Mouse (Mus musculus): ENCODE measurements around the gene Ptpdc1. TPM values are rescaled to one million over a fixed set of nuclear protein-coding genes. Genes with fewer than 3 reads are reported as not detected.

Ptpdc1 gene
- total RNA-seq, 2 experiments from 2014 or later, result 23.5 to 28.9 TPM

DNA sequence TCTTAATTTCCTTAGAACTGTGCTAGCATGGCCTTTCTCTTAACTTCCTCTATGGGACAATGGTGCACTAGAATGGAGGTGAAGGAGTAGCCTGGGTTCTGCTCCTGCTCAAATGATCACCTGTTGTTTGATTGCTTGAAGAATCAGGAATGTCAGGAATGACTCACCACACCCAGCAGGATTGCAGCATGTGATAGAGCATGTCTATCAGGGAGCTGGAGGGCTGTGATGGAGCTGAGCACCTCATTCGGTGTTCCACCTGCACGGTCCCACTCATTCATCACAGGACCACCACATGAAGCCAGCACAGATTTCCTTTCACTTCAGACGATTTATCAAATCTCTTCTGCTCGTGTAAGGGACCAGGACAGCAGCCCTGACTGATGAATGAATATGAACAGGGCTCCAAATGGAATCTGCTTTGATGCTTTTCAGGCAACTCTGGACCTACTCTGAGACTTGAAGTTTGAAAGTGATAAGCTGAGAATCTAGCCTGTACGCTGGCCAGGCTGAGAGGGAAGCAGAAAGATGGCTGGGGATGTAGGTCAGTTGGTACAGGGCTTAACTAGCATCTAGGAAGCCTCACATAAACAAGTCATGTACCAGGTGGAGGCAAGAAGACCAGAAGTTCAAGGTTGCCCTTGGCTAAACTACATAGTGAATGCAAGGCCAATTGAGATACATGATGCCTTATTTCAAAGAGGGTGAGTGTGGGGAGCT is 60.4 kb downstream of the Ptpdc1 start:
- intact Hi-C loops (cut with DNase I), result no loop called here
- DNase-seq (ENCODE audit: low spot score in 2 of 2), result no peak

DNA sequence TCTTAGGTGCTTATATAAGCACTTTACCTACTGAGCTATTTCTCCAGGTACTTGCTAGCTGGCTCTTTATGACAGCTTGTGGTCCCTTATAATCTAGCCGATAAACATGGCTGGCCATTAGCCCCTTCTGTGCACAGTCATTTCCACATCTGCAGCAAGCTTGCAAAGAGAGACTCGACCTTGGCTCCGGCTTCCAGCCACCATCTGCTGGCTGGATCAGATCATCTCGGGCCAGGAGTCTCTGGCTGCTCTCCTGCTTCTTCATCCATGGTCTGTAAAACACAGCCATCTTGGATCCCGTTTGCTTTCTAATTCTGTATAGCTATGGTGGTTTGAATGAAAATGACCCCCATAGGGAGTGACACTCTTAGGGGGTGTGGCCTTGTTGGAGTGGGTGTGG is 63.1 kb downstream of the Ptpdc1 start:
- no peak for DNase-seq (ENCODE audit: low spot score in 2 of 2)
- intact Hi-C loops (cut with DNase I), result no loop called here

DNA sequence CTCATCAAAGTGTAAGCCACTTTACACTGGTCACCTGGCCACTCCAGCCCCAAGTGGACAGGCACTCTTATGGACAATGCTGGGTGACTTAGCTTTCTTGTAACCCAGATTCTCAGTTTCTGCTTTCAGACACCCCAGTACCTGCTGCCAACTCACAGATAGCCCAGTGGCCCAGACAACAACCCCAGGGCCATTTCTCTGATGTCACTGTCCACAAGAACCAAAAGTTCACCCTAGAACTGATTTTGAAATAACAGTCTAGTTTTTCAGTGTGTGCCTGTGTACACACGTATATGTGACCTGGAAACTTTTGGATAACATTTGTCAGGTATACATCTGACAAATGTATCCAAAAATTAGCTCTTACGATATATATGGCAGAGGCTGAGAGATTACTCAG is 64.0 kb downstream of the Ptpdc1 start:
- DNase-seq (ENCODE audit: low spot score in 2 of 2), result no peak
- intact Hi-C loops (cut with DNase I), result no loop called here

DNA sequence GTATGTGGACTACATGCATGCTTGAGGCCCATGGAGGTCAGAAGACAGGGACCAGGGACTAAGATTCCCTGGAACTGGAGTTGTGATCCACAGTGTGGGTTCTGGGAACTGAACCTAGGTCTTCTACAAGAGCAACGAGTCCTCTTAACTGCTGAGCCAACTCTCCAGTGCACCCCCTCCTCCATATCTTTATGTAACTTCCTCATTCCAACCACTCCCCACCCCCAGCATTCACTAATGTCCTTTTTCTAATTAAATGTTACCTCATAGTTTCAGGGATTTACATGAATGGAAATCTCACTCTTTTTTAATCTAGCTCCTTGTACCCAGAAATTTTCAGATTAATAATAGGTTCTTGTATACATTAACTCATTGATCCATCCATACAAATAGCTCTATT is 69.5 kb downstream of the Ptpdc1 start:
- no peak for DNase-seq (ENCODE audit: low spot score in 2 of 2)
- intact Hi-C loops (cut with DNase I), result no loop called here

DNA sequence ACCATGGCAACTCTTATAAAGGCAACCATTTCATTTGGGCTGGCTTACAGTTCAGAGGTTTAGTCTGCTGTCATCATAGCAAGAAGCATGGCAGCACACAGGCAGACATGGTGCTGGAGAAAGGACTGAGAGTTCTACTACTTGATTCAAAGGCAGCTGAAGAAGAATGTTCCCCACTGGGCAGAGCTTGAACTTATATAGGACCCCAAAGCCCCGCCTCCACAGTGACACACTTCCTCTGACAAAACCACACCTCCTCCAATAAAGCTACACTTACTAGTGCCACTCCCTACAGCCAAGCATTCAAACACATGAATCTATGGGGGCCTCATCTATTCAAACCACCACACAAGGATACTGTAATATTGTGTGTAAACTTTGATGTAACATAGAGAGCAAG is 70.9 kb downstream of the Ptpdc1 start:
- intact Hi-C loops (cut with DNase I), result loop anchor here (5.0 kb wide), 1 partner anchor 38 kb away; no protein-coding TSS in a partner anchor
- DNase-seq (ENCODE audit: low spot score in 2 of 2), result no peak

DNA sequence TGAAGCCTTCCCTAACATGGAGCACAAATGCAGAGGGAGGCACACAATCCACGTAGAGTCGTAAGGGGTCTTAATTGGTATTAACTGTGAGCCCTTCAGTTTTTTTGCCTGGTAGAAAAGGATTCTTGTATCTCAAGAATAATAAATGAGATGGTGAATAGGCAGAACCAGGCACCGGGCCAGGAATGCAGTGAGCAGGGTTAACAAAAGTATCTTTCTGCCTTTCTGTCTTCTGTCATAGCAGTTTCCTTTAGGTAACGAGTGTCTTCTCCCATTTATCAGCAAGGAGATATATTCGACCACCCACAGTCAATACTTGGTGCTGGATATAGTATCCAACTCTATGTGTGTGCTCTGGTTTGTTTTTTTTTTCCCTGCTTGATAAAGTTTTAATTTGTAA is 72.0 kb downstream of the Ptpdc1 start:
- intact Hi-C loops (cut with DNase I), result loop anchor here (5.0 kb wide), 1 partner anchor 39 kb away; no protein-coding TSS in a partner anchor
- DNase-seq (ENCODE audit: low spot score in 2 of 2), result no peak

DNA sequence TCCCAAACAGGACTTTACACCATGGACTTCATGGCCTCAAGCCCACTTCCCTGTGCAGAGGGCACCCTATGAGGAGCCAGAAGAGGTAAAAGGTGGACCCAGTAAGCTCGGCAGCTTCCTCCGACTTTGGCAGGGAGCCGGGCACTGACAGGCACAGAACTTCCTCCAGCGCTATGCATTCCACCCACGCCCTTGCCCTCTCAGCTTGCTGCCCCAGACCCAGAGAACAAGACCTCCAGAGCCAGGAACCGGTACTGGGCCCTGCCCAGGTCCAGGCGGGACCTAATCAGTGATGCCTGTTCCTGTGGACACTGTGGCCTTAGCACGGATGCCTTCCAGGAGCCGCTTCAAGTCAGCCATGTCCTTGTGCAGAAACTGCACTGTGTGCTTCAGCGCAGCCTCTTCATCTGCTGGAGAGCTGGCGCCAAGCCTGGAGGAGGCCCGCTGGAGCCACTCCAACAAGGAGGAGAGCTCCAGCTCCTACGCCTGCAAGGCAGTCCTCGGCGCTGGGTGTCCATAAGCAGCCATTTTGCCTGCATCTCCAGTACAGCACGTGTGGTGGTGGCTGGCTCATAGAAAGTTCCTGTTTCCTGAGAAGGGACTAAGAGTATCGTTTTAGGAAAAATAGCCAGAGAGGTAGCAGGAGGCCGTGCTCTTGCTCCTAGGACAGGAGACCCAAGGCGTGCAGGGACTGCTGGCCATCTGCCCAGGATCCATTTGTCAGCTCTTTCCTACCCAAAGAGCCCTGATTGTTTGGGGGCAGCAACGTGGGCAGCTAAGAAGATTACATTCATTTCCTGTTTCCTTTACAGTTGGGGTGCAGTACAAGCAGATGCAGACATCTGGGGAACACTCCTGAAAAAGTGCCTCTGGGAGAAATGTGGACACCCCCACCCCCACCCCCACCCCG is 73.0 kb downstream of the Ptpdc1 start:
- peak; percentile 91 to 93 for DNase-seq (ENCODE audit: low spot score in 2 of 2)
- intact Hi-C loops (cut with DNase I), result loop anchor here (5.0 kb wide), 1 partner anchor 40 kb away; no protein-coding TSS in a partner anchor

DNA sequence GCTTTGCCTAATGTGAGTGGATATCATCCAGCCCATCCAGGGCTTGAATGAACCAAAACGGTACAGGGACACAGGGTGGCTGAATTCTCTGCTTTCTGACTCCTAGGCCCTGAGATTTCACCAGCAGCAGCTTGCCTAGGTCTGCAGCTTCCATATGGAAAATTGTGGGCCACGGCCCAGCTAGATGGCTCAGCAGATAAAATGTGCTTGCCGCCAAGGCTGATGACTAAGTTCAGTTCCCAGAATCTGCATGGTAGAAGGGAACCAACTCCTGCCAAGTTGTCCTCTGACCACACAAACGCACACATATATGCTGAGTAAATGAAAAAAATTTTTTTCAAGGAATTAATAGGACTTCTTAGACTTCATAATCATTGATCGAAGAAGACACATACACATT is 77.2 kb downstream of the Ptpdc1 start:
- intact Hi-C loops (cut with DNase I), result no loop called here
- DNase-seq (ENCODE audit: low spot score in 2 of 2), result peak in 1 of 2 experiments; percentile 19

DNA sequence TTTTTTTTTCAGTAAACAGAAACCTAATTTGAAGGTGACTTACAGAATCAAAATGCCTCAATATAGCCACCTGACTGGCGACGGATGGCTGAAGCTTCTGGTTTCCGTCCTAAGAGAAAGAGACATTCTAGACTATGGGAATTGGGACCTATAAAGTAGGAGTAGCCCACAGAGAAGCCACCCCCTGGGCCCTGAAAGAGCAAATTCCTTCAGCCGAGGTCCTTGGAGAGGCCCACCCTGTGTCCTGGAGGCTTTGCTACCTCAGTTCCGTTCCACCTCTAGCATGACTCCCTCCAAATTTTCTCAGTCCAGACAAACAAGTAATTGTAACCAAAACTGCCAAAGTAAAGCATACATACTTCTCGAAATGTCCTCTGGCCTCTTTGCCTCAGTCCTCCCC is 77.8 kb downstream of the Ptpdc1 start:
- intact Hi-C loops (cut with DNase I), result no loop called here
- DNase-seq (ENCODE audit: low spot score in 2 of 2), result no peak

DNA sequence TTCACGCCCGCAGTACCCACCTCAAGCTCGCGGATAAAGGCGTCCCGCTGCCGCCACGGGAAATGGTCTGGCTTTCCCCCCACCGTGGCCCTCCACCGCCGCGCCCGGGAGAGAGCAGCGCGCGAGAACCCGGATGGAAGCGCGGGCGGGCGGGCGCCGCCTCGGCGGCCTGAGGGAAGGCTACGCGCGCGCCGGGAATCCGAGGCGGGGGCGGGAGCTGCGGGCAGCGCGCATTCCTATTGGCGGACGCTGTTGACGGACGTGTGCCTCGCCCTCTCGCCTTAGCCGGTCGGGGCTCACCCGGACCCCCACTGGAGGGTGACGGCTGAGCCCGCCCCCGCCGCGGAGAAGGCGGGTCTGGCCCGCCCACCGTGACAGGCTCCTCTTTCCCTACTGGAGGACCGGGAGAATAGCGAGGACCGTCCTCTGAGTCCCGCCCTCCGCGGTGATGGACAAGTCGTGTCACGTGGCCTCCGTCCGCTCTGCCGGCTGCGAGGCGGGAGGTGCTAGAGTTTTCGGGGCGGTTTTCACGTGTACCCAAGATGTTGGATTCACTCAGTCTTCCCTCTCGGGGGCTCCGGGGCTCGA is 79.0 kb downstream of the Ptpdc1 start:
- intact Hi-C loops (cut with DNase I), result no loop called here
- DNase-seq (ENCODE audit: low spot score in 2 of 2), result peak; percentile 99 to 100

DNA sequence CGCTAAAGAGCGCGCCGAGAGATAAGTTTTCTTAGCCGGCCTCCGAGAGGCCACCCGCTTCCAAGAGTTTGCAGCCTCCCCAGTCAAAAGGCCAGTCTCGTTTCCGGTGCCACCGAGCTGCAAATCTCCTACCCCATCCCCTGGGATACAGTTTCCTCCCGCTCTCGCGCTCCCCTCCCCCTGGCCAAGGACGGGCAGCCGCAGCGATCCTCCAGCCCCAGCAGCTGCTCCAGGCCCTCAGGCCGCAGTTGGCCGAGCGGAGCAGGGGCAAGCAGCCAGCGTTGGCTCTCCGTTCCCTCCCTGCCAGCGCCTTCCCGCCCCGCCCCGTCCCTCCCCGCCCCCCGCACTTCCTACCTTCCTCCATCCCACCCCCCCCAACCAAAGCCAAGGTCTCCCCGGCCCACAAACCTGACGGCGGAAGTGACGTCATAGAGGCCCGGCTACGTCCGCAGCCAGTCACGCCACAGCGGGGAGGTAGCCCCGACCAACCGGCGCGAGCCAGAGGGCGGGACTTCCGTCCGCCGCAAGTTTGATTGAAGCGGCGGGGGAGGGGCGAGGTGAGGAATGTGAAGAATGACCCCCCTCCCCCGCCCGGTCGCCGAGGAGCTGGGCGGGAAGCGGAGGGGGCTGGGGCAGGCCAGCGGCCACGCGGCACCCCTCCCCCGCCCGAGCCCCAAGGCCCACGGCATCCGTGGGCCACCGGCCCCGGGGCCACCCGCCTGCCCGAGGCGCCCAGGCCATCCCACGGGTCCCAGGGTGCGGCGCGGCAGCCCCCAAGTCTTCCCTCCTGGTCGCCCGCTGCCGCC is 79.8 kb downstream of the Ptpdc1 start:
- peak; percentile 94 to 95 for DNase-seq (ENCODE audit: low spot score in 2 of 2)
- intact Hi-C loops (cut with DNase I), result no loop called here

DNA sequence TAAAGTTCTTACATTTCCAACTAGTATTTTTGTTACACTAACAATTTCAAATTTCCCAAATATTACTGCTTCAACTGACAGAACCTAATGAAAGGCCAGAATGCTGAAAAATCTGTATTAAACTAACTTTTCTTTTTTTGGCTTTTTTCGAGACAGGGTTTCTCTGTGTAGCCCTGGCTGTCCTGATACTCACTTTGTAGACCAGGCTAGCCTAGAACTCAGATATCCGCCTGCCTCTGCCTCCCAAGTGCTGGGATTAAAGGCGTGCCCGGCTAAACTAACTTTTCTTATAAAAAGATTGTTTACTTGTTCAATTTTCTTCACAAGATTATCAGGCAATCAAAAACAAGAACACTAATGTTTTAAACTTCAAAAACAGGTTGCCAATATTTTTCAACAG is 80.6 kb downstream of the Ptpdc1 start:
- no peak for DNase-seq (ENCODE audit: low spot score in 2 of 2)
- intact Hi-C loops (cut with DNase I), result no loop called here

DNA sequence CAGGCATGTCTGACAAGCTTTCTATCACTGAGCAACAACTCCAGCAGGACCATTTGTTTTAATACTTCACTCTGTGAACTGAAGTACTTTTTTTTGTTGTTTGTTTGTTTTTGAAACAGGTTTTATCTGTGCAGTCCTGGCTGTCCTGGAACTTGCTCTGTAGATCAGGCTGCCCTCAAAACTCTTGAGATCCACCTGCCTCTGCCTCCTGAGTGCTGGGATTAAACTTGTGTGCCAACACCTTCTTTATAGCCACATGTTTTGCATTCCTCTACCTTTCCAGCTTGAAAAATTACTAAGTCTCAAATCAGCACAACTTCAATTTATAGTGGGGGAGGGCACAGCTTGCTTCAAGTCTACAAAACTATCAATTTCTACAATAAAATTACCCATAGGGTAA is 81.1 kb downstream of the Ptpdc1 start:
- no peak for DNase-seq (ENCODE audit: low spot score in 2 of 2)
- intact Hi-C loops (cut with DNase I), result no loop called here

DNA sequence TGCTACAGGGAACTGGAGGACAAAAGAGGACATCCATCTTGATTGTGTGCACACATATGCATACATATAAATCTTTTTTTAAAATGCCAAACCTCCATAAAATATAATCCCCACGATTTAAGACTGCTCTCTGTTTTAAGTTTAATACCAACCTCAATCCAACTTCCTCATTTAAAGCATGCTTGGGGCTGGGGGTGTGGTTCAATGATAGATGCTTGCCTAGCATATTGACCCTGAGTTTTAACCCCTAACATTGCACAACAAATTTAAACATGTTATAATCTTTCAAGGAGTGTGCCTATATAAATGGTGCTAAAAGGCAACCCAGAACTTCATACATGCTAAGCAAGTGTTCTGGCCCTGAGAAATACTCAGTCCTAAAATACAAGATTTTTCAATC is 85.0 kb downstream of the Ptpdc1 start:
- intact Hi-C loops (cut with DNase I), result no loop called here

DNA sequence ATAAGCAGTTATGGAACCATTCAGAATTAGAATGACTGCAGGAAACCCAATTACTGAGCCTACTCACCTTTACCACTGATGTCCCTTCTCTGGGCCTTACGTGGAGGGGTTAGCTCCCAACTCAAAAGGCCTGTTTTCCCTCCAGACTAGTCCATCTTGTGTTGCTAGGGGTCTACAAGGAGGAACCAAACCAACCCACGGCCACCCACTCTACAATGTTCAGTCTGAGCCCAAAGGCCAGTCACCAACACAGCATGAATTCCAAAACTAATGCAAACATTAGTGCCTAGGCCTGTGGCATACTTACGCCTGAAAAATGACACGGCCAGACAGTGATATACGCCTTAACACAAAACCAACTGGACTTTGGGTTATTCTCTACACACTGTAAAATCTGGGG is 92.0 kb downstream of the Ptpdc1 start:
- DNase-seq (ENCODE audit: low spot score in 2 of 2), result no peak
- intact Hi-C loops (cut with DNase I), result no loop called here

More for the DNA sequence above, 85.0 kb downstream of the Ptpdc1 start:
- DNase-seq (ENCODE audit: low spot score in 2 of 2), result no peak

DNA sequence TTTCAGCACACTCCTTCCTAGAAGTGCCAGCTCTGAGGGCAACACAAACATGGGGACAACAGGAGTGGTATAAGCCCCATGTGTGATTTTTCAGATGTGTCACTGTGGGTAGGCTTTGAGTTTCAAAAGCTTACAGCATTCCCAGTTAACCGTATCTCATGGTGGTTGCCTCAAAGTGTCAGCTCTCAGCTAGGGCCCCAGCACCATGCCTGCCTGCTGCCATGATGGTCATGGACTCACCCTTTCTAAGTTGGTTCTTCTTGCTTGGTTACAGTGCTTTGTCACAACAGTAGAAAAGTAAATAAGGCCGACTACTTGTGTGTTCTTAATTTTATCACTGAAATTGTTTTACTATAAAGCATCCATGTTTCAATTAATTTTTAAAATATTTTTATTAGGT is 94.0 kb downstream of the Ptpdc1 start:
- DNase-seq (ENCODE audit: low spot score in 2 of 2), result no peak
- intact Hi-C loops (cut with DNase I), result no loop called here

DNA sequence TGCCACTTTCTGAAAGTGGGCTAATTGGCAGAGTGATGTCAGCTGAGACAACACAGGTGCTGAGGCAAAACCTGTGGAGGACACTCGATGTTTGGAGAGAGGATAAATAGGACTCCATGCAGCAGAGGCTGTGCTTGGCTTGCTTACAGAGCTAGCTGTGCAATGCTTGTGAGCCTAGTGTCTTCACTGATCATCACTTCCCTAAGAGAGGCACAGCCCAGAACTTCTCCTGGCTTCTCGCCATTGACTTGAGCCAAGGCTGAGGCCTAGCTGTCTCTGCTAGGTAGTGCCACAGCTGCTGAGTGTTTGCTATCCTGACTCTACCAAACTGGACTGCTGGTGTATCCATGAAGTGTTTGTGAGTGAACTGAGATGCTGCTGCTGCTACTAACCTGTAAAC is 94.8 kb downstream of the Ptpdc1 start:
- intact Hi-C loops (cut with DNase I), result no loop called here
- no peak for DNase-seq (ENCODE audit: low spot score in 2 of 2)

DNA sequence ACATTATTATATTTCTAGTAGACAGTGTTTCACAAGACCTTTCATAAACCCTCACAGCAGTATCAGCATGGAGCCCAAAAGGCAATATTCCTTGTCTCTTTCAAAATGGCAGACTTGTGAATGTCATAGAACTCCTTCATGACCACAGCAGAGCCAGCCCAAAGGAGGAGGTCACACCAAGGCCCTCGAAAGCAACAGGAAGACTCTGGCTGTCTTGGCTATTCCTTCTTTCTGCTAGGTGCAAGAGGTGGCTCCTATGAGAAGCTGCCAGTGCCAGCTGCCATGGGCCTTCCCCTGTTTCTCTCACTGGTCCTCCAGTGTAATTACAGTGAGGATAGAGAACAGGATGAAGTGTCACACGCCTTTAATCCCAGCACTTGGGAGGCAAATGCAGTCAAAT is 96.4 kb downstream of the Ptpdc1 start:
- intact Hi-C loops (cut with DNase I), result loop anchor here (2.0 to 5.0 kb wide), 3 partner anchors 44 to 273 kb away; no protein-coding TSS in a partner anchor
- DNase-seq (ENCODE audit: low spot score in 2 of 2), result no peak

DNA sequence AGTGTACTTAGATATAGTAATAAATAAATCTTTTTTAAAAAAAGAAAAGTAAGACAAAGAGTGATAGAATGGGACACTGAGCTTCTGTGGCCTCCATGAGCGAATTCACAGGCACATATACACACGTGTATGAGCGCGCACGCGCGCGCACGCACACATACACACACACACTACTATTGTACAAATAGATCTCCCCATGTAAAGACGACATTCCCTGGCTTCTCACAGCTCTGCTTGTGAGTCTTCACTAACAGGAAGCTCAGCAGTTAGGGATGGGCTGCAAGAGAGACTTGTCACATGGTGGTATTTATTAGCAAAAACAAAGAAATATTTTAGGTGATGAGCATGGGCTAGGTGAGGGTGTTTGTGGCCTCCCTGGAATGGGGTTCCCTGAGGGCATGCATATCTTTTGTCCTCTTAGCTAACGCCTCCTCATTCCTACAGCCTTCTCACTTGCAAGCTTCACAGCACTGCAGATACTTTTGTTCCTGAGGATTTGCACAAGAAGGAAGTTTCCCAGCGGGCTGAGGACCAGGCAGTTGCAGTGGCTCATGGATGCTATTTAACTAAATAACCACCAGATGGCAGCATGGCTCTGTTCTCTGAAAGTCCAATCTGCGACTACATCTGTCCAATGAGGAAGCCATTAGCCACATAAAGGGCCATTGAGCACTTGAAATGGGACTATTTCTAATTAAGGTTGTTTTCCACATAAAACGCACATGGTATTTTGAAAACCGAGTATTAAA is 97.2 kb downstream of the Ptpdc1 start:
- intact Hi-C loops (cut with DNase I), result loop anchor here (2.0 to 5.0 kb wide), 3 partner anchors 45 to 274 kb away; no protein-coding TSS in a partner anchor
- peak; percentile 54 to 59 for DNase-seq (ENCODE audit: low spot score in 2 of 2)

Data from left cerebral cortex, postnatal 36 days (tissue).